Mouse (Mus musculus): ENCODE measurements around the gene Nat10. TPM values are rescaled to one million over a fixed set of nuclear protein-coding genes. Genes with fewer than 3 reads are reported as not detected.

The Nat10 gene
- polyA plus RNA-seq, 1 experiment from 2014 or later = 33.7 TPM

DNA sequence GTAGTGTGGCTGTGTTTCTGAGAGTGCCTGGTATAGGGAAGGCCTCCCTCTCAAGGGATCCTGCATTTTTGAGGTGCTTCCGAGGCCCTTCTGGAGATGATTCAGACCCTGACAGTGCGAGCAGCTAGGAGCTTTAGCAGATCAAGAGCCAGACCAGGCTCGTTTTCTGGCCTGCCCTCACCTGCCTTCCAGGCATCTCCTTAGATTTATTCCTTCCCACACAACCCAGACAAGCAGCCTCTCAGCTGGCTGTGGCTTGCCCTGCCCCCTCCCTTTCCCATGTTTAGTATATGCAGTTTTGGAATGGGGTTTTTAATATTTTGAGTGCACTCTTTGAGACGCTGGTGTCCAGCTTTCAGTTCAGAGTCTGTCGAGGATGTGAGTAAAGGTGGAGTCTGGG, 70.2 kb downstream of the Nat10 start:
- Histone ChIP-seq H3K36me3 (peaks cover 25% of the 10 kb centered on the region; the same call in 1 of the 2 replicates), H3K9me3 (no peaks in the 10 kb centered on the region), H3K4me1 (replicated peaks) (peaks cover 33% of the 10 kb centered on the region), H3K27ac (peak overlapping the region; percentile 42; the same call in 1 of the 2 replicates), H3K27me3 (no peaks in the 10 kb centered on the region), H3K4me2 (no peak overlapping the region), H3K9ac (replicated peaks) (no peak overlapping the region), H3K4me3 (replicated peaks) (no peak overlapping the region)
- ATAC-seq (ENCODE audit: insufficient number of reproducible peaks, insufficient read depth, low FRiP score, low TSS enrichment, low read depth) = no peak
- WGBS = 51% methylated on average over 5 of the region's 5 CpGs

GRCm38 (mm10) chr2:103690425-103690824, 70.6 kb downstream of the Nat10 start:
- Histone ChIP-seq H3K9me3 (no peaks in the 10 kb centered on the region), H3K9ac (replicated peaks) (no peak overlapping the region), H3K27me3 (no peaks in the 10 kb centered on the region), H3K4me1 (replicated peaks) (peaks cover 33% of the 10 kb centered on the region), H3K4me3 (replicated peaks) (no peak overlapping the region), H3K4me2 (no peak overlapping the region), H3K27ac (peak overlapping the region; percentile 42; the same call in 1 of the 2 replicates), H3K36me3 (peaks cover 25% of the 10 kb centered on the region; the same call in 1 of the 2 replicates)
- no peak for ATAC-seq (ENCODE audit: insufficient number of reproducible peaks, insufficient read depth, low FRiP score, low TSS enrichment, low read depth)
- 71% methylated on average over 6 of the region's 6 CpGs for WGBS

- ATAC-seq (ENCODE audit: insufficient number of reproducible peaks, insufficient read depth, low FRiP score, low TSS enrichment, low read depth) = no peak
- Histone ChIP-seq H3K4me2 (no peak overlapping the region), H3K4me1 (replicated peaks) (peaks cover 32% of the 10 kb centered on the region), H3K9me3 (no peaks in the 10 kb centered on the region), H3K27ac (no peak overlapping the region), H3K9ac (replicated peaks) (no peak overlapping the region), H3K27me3 (no peaks in the 10 kb centered on the region), H3K36me3 (peaks cover 25% of the 10 kb centered on the region; the same call in 1 of the 2 replicates), H3K4me3 (replicated peaks) (no peak overlapping the region)
Observed at GRCm38 (mm10) chr2:103687888-103688287, 73.2 kb downstream of the Nat10 start.

GRCm38 (mm10) chr2:103687143-103687542, 73.9 kb downstream of the Nat10 start:
- Histone ChIP-seq H3K4me1 (replicated peaks) (peaks cover 38% of the 10 kb centered on the region), H3K27me3 (no peaks in the 10 kb centered on the region), H3K36me3 (peaks cover 25% of the 10 kb centered on the region; the same call in 1 of the 2 replicates), H3K27ac (no peak overlapping the region), H3K4me2 (no peak overlapping the region), H3K4me3 (replicated peaks) (no peak overlapping the region), H3K9ac (replicated peaks) (no peak overlapping the region), H3K9me3 (no peaks in the 10 kb centered on the region)
- no peak for ATAC-seq (ENCODE audit: insufficient number of reproducible peaks, insufficient read depth, low FRiP score, low TSS enrichment, low read depth)

DNA sequence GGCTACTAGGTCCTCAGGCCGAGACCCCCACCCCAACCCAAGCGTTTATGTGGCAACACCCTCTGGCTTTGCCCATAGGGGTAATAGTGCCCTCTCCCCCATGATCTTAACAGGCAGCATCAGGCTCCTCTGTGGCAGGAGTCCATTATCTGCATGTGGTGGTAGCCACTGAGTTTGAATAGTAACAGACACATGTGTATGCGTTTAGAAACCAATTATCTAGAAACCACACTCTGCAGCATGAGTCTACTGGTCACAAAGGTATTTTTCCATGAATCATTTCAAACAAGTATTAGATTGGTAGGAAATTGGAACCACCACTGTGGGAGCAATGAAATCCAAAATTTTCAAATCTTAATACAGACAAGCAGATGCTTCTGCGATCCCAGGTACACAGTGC, 75.5 kb downstream of the Nat10 start:
- Histone ChIP-seq H3K9me3 (no peaks in the 10 kb centered on the region), H3K4me3 (replicated peaks) (no peak overlapping the region), H3K9ac (replicated peaks) (0 out of 2 replicates have a peak overlapping the region, but pooled peaks have one; percentile 38), H3K36me3 (peaks cover 25% of the 10 kb centered on the region; the same call in 1 of the 2 replicates), H3K27ac (peak overlapping the region; percentile 83), H3K4me1 (replicated peaks) (peaks cover 44% of the 10 kb centered on the region), H3K27me3 (no peaks in the 10 kb centered on the region), H3K4me2 (peak overlapping the region; percentile 28)
- 65% methylated on average over 4 of the region's 4 CpGs for WGBS
- ATAC-seq (ENCODE audit: insufficient number of reproducible peaks, insufficient read depth, low FRiP score, low TSS enrichment, low read depth) = 0 out of 2 replicates have a peak, but pooled peaks have one; percentile 23

DNA sequence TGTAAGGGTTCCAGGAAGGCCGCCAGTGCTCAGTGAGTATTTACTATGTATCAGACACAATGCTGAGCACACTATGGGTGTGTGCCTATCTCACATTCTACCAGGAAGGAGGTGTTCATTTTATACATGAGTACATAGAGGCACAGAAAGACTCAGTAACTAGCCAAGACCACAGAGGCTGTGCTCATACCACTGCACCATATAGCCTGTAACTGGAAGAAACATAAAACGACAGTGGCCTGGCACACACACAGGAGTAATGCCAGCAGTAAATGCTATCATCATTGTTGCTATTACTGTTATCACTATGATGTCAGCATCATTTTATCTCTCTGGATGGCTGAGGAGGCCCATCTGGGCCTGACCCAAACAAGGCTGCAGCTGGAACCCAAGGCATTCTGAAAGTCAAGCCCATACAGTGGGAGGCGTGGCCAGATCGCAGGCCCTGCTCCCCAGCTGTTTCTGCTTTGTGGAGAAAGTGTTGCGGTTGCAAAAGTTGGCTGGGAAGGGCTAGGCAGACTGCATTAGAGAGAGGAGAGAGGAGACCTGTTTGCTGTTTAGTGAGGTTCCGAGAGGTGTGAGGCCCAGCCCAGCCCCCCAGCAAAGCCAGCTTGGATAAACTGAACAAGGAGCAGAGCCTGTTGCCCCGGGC, 76.0 kb downstream of the Nat10 start:
- WGBS = 36% methylated on average over 7 of the region's 7 CpGs
- no peak overlapping the region for H3K4me3 ChIP-seq (replicated peaks)
- H3K4me2 ChIP-seq = peak overlapping the region; percentile 28; the same call in 1 of the 2 replicates
- peaks cover 23% of the 10 kb centered on the region; the same call in 1 of the 2 replicates for H3K36me3 ChIP-seq
- H3K27me3 ChIP-seq = no peaks in the 10 kb centered on the region
- peaks cover 42% of the 10 kb centered on the region for H3K4me1 ChIP-seq (replicated peaks)
- 0 out of 2 replicates have a peak overlapping the region, but pooled peaks have one; percentile 38 for H3K9ac ChIP-seq (replicated peaks)
- no peaks in the 10 kb centered on the region for H3K9me3 ChIP-seq
- ATAC-seq (ENCODE audit: insufficient number of reproducible peaks, insufficient read depth, low FRiP score, low TSS enrichment, low read depth) = peak; percentile 83
- H3K27ac ChIP-seq = peak overlapping the region; percentile 83

GRCm38 (mm10) chr2:103684431-103684830, 76.6 kb downstream of the Nat10 start:
- 0 out of 2 replicates have a peak overlapping the region, but pooled peaks have one; percentile 83 for H3K27ac ChIP-seq
- no peak overlapping the region for H3K4me2 ChIP-seq
- WGBS = 89% methylated on average over 2 of the region's 2 CpGs

DNA sequence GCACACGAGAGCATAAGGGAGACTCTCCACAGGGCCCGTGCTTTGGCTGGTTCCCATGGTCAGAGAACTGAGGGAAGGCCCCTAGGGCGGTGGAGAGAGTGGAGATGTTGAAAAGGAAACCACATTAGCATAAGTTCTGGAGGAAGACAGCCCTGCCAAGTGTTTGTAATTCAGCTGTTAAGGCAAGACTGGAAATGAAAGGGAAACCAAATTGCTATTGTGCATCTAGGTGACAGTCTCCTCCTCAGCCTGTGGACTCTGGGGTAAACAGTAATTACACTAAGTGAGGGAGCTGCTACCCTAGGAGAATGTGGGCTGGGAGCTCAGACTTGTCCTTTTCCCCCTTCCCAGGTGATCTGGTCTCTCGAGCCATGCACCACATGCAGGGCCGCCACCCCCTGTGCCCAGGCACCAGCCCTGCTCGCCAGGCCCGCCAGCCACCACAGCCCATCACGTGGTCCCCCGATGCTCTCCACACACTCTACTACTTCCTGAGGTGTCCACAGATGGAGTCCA, 78.1 kb downstream of the Nat10 start:
- Histone ChIP-seq H3K9me3 (no peaks in the 10 kb centered on the region), H3K27ac (no peak overlapping the region), H3K27me3 (no peaks in the 10 kb centered on the region), H3K4me2 (no peak overlapping the region), H3K36me3 (peaks cover 5% of the 10 kb centered on the region; the same call in 1 of the 2 replicates), H3K4me1 (replicated peaks) (peaks cover 61% of the 10 kb centered on the region), H3K9ac (replicated peaks) (no peak overlapping the region), H3K4me3 (replicated peaks) (no peak overlapping the region)
- ATAC-seq (ENCODE audit: insufficient number of reproducible peaks, insufficient read depth, low FRiP score, low TSS enrichment, low read depth) = no peak
- 83% methylated on average over 9 of the region's 9 CpGs for WGBS

More at GRCm38 (mm10) chr2:103684431-103684830, 76.6 kb downstream of the Nat10 start:
- no peak overlapping the region for H3K4me3 ChIP-seq (replicated peaks)
- H3K27me3 ChIP-seq = no peaks in the 10 kb centered on the region
- H3K9me3 ChIP-seq = no peaks in the 10 kb centered on the region
- H3K36me3 ChIP-seq = peaks cover 17% of the 10 kb centered on the region; the same call in 1 of the 2 replicates
- no peak overlapping the region for H3K9ac ChIP-seq (replicated peaks)
- no peak for ATAC-seq (ENCODE audit: insufficient number of reproducible peaks, insufficient read depth, low FRiP score, low TSS enrichment, low read depth)
- peaks cover 48% of the 10 kb centered on the region for H3K4me1 ChIP-seq (replicated peaks)

DNA sequence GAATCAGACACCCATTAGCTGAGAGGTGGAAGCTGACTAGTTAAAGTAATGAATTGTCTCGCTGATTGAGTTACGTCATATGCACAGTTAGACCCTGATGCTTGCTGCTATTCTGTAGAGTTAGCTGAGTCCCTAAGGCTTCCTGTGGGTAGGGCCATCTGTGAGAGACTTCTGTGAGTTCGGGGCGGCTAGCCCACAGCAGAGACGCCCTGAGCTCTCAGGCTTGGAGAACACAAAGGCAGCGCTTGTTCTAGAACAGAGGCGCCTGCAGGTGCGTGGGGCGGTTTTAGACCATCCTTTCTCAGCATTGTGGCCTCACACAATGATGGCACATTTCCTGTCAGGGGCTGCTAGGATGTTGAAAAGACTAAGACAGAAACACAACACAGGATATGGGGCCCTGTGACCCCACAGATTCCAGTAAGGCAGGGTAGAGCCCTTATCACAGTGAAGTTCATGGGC, 78.8 kb downstream of the Nat10 start:
- no peak for ATAC-seq (ENCODE audit: insufficient number of reproducible peaks, insufficient read depth, low FRiP score, low TSS enrichment, low read depth)
- H3K4me1 ChIP-seq (replicated peaks) = peaks cover 68% of the 10 kb centered on the region
- 78% methylated on average over 9 of the region's 9 CpGs for WGBS

GRCm38 (mm10) chr2:103681149-103681548, 79.9 kb downstream of the Nat10 start:
- ATAC-seq (ENCODE audit: insufficient number of reproducible peaks, insufficient read depth, low FRiP score, low TSS enrichment, low read depth) = no peak
- 89% methylated on average over 5 of the region's 5 CpGs for WGBS
- H3K9me3 ChIP-seq = no peaks in the 10 kb centered on the region
- H3K4me3 ChIP-seq (replicated peaks) = no peak overlapping the region
- H3K9ac ChIP-seq (replicated peaks) = no peak overlapping the region
- H3K36me3 ChIP-seq = no peaks in the 10 kb centered on the region
- no peak overlapping the region for H3K4me2 ChIP-seq
- H3K27ac ChIP-seq = no peak overlapping the region
- H3K27me3 ChIP-seq = no peaks in the 10 kb centered on the region
- peaks cover 72% of the 10 kb centered on the region for H3K4me1 ChIP-seq (replicated peaks)

More for the DNA sequence above, 78.8 kb downstream of the Nat10 start:
- no peaks in the 10 kb centered on the region for H3K9me3 ChIP-seq
- H3K27me3 ChIP-seq = no peaks in the 10 kb centered on the region
- H3K9ac ChIP-seq (replicated peaks) = no peak overlapping the region
- H3K4me2 ChIP-seq = no peak overlapping the region
- H3K27ac ChIP-seq = no peak overlapping the region
- H3K4me3 ChIP-seq (replicated peaks) = no peak overlapping the region
- H3K36me3 ChIP-seq = no peaks in the 10 kb centered on the region

DNA sequence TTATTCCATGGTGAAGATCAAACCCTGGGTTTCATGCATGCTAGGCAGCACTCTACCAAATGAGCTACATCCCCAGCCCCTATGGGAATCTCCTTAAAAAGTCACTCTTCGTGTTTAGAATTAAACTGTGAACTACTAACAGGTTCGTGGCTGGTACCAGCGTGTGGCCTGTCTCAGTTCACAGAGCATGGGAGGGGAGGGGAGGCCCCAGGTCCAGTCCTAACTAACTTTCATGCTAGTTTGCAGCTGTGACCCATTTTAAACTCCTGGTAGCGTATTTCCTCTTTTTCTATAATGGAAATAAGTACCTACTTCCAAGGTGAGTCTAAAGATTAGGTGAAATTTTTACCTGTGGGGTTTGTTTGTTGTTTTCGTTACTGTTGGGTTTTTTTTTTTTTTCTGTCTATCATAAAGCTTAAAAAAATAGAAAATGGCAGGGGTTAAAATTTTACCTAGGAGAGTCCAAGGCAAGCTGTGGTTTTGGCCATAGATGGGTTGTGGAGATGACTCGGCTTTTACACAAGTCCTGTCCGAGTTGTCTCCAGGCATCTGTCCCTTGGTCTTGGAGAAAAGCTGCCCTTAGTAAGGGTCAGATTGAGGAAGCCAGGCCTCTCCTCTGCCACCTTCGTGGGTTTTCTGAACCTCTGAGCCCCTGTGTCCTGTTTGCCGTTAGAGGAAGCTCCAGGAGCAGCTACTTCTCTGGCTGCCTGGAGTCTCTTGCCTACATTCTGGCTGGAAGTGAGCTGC, 80.5 kb downstream of the Nat10 start:
- no peak for ATAC-seq (ENCODE audit: insufficient number of reproducible peaks, insufficient read depth, low FRiP score, low TSS enrichment, low read depth)
- H3K4me3 ChIP-seq (replicated peaks) = no peak overlapping the region
- H3K9me3 ChIP-seq = no peaks in the 10 kb centered on the region
- H3K27ac ChIP-seq = no peak overlapping the region
- no peaks in the 10 kb centered on the region for H3K36me3 ChIP-seq
- no peak overlapping the region for H3K9ac ChIP-seq (replicated peaks)
- H3K27me3 ChIP-seq = no peaks in the 10 kb centered on the region
- H3K4me2 ChIP-seq = no peak overlapping the region
- 68% methylated on average over 9 of the region's 9 CpGs for WGBS
- H3K4me1 ChIP-seq (replicated peaks) = peaks cover 68% of the 10 kb centered on the region

Data from limb, embryonic 12.5 days (tissue).